Mouse (Mus musculus) hindbrain, embryonic 16.5 days (tissue): ENCODE results near the gene Fam171a2. TPM values are rescaled to one million over a fixed set of nuclear protein-coding genes. Genes with fewer than 3 reads are reported as not detected.

Source experiments
- ATAC-seq: fragments of 200-750 bp; cut with Nextera tagmentation; 2 replicates; pipeline ENCODE4 v1.8.0; 2017; ENCODE audit warnings: moderate TSS enrichment, moderate library complexity
- H3K27ac ChIP-seq: fragments of 300-500 bp; sonication (generic); 2 replicates; pipeline ENCODE4 v1.5.1; 2014; ENCODE audit warnings: low read depth, mild to moderate bottlenecking, control low read depth, low read length, moderate library complexity
- H3K27me3 ChIP-seq: fragments of 300-500 bp; sonication (generic); replicated peaks from 2 replicates; pipeline ENCODE4 v1.6.1; 2014; ENCODE audit warnings: low read length; ENCODE audit not compliant: control insufficient read depth, insufficient read depth
- H3K36me3 ChIP-seq: fragments of 300-500 bp; sonication (generic); 2 replicates; pipeline ENCODE4 v1.6.1; 2014; ENCODE audit warnings: mild to moderate bottlenecking, low read length, moderate library complexity, mixed read lengths; ENCODE audit not compliant: control insufficient read depth, insufficient read depth
- H3K4me1 ChIP-seq: fragments of 300-500 bp; sonication (generic); 2 replicates; pipeline ENCODE4 v1.6.1; 2014; ENCODE audit warnings: low read depth, low read length; ENCODE audit not compliant: control insufficient read depth, insufficient read depth
- H3K4me2 ChIP-seq: fragments of 300-500 bp; sonication (generic); 2 replicates; pipeline ENCODE4 v1.6.1; 2014; ENCODE audit warnings: mild to moderate bottlenecking, low read length, control low read depth, moderate library complexity
- H3K4me3 ChIP-seq: fragments of 300-500 bp; sonication (generic); 2 replicates; pipeline ENCODE4 v1.5.1; 2014; ENCODE audit warnings: mild to moderate bottlenecking, low read length, control low read depth, moderate library complexity
- H3K9ac ChIP-seq: fragments of 300-500 bp; sonication (generic); 2 replicates; pipeline ENCODE4 v1.6.1; 2014; ENCODE audit warnings: low read depth, mild to moderate bottlenecking, control low read depth, low read length, moderate library complexity
- H3K9me3 ChIP-seq: fragments of 300-500 bp; sonication (generic); 2 replicates; pipeline ENCODE4 v1.6.1; 2014; ENCODE audit warnings: mild to moderate bottlenecking, low read length, moderate library complexity; ENCODE audit not compliant: control insufficient read depth
- WGBS: fragments of 180-500 bp; shearing (Covaris S2); extraction: QIAGEN DNeasy Blood & Tissue Kit; methylation state at CpG from one replicate; pipeline ENCODE4 v1.1.7; 2014; 5-methylcytosine and 5-hydroxymethylcytosine counted together
- polyA plus RNA-seq: library from polyadenylated mRNA; unstranded; fragments of >200 nt; fragmentation: Nextera tagmentation; extraction: Ambion mirVana; gene quantifications from 2 replicates; pipeline ENCODE4 v1.2.1, GENCODE M21; 2015

Gene Fam171a2
- polyA plus RNA-seq, 1 experiment from 2014 or later = 17.8 TPM

GRCm38 (mm10) chr11:102481779-102482178 is 34.3 kb upstream of the Fam171a2 start:
- Histone ChIP-seq H3K9me3 (no peaks in the 10 kb centered on the region), H3K4me2 (no peak overlapping the region), H3K4me3 (no peak overlapping the region), H3K36me3 (peaks cover 40% of the 10 kb centered on the region), H3K27me3 (no peaks in the 10 kb centered on the region), H3K9ac (no peak overlapping the region), H3K4me1 (no peaks in the 10 kb centered on the region), H3K27ac (no peak overlapping the region)
- WGBS = 92% methylated on average over 10 of the region's 10 CpGs
- ATAC-seq = no peak

GRCm38 (mm10) chr11:102480897-102481296 is 33.4 kb upstream of the Fam171a2 start:
- Histone ChIP-seq H3K36me3 (peaks cover 33% of the 10 kb centered on the region), H3K27ac (no peak overlapping the region), H3K4me2 (no peak overlapping the region), H3K4me3 (no peak overlapping the region), H3K27me3 (no peaks in the 10 kb centered on the region), H3K9ac (no peak overlapping the region), H3K4me1 (no peaks in the 10 kb centered on the region), H3K9me3 (no peaks in the 10 kb centered on the region)
- ATAC-seq = no peak
- 86% methylated on average over 4 of the region's 4 CpGs for WGBS

- no peak for ATAC-seq
- peaks cover 33% of the 10 kb centered on the region for H3K36me3 ChIP-seq
Measured at GRCm38 (mm10) chr11:102480111-102480510, 32.6 kb upstream of the Fam171a2 start.

GRCm38 (mm10) chr11:102479581-102479980 is 32.1 kb upstream of the Fam171a2 start:
- ATAC-seq = no peak
- 96% methylated on average over 23 of the region's 23 CpGs for WGBS
- Histone ChIP-seq H3K4me3 (no peak overlapping the region), H3K9me3 (no peaks in the 10 kb centered on the region), H3K36me3 (peaks cover 31% of the 10 kb centered on the region), H3K27ac (no peak overlapping the region), H3K9ac (no peak overlapping the region), H3K27me3 (no peaks in the 10 kb centered on the region), H3K4me2 (no peak overlapping the region), H3K4me1 (no peaks in the 10 kb centered on the region)

More at GRCm38 (mm10) chr11:102480111-102480510, 32.6 kb upstream of the Fam171a2 start:
- Histone ChIP-seq H3K9ac (no peak overlapping the region), H3K4me2 (no peak overlapping the region), H3K9me3 (no peaks in the 10 kb centered on the region), H3K27me3 (no peaks in the 10 kb centered on the region), H3K4me3 (no peak overlapping the region), H3K4me1 (no peaks in the 10 kb centered on the region), H3K27ac (no peak overlapping the region)
- WGBS = 94% methylated on average over 15 of the region's 15 CpGs

GRCm38 (mm10) chr11:102478671-102479070 is 31.2 kb upstream of the Fam171a2 start:
- WGBS = 80% methylated on average over 3 of the region's 3 CpGs
- Histone ChIP-seq H3K27ac (no peak overlapping the region), H3K27me3 (no peaks in the 10 kb centered on the region), H3K4me3 (no peak overlapping the region), H3K9me3 (no peaks in the 10 kb centered on the region), H3K9ac (no peak overlapping the region), H3K36me3 (peaks cover 30% of the 10 kb centered on the region), H3K4me2 (no peak overlapping the region), H3K4me1 (no peaks in the 10 kb centered on the region)
- no peak for ATAC-seq

- H3K9ac ChIP-seq = no peak overlapping the region
- WGBS = 96% methylated on average over 3 of the region's 3 CpGs
- H3K27me3 ChIP-seq = no peaks in the 10 kb centered on the region
- H3K4me2 ChIP-seq = no peak overlapping the region
- H3K27ac ChIP-seq = no peak overlapping the region
- no peaks in the 10 kb centered on the region for H3K9me3 ChIP-seq
- no peak for ATAC-seq
- H3K36me3 ChIP-seq = peaks cover 13% of the 10 kb centered on the region
- H3K4me3 ChIP-seq = no peak overlapping the region
- no peaks in the 10 kb centered on the region for H3K4me1 ChIP-seq
Measured at GRCm38 (mm10) chr11:102475027-102475426, 27.5 kb upstream of the Fam171a2 start.

- H3K27me3 ChIP-seq = no peaks in the 10 kb centered on the region
- no peaks in the 10 kb centered on the region for H3K9me3 ChIP-seq
- no peak within 1 kb of the TSS for H3K27ac ChIP-seq
- no peaks in the 10 kb centered on the region for H3K36me3 ChIP-seq
- 57% methylated on average over 11 of the region's 11 CpGs for WGBS
- peaks cover 14% of the 10 kb centered on the region for H3K4me1 ChIP-seq
- H3K4me2 ChIP-seq = no peak within 1 kb of the TSS
- no peak within 1 kb of the TSS for H3K4me3 ChIP-seq
- no peak for ATAC-seq
- H3K9ac ChIP-seq = no peak within 1 kb of the TSS
Measured at GRCm38 (mm10) chr11:102469648-102470357, 22.3 kb upstream of the Fam171a2 start, which contains the start of gene Itga2b. Gene Itga2b, minus strand, starts transcription at chr11:102470122.

- Histone ChIP-seq H3K4me2 (peak overlapping the region; percentile 99), H3K9me3 (no peaks in the 10 kb centered on the region), H3K36me3 (no peaks in the 10 kb centered on the region), H3K4me3 (peak overlapping the region; percentile 49), H3K4me1 (peaks cover 14% of the 10 kb centered on the region), H3K9ac (peak overlapping the region; percentile 69), H3K27me3 (no peaks in the 10 kb centered on the region), H3K27ac (peak overlapping the region; percentile 53; the same call in 1 of the 2 replicates)
- WGBS = under 1% methylated on average over 37 of the region's 37 CpGs
- peak; percentile 93 for ATAC-seq
Measured at GRCm38 (mm10) chr11:102467041-102467631, 19.7 kb upstream of the Fam171a2 start.

GRCm38 (mm10) chr11:102465713-102466436 is 18.4 kb upstream of the Fam171a2 start:
- WGBS = 8% methylated on average over 26 of the region's 26 CpGs
- ATAC-seq = peak; percentile 29; the same call in 1 of the 2 replicates

More at GRCm38 (mm10) chr11:102465713-102466436, 18.4 kb upstream of the Fam171a2 start:
- no peaks in the 10 kb centered on the region for H3K36me3 ChIP-seq
- 0 out of 2 replicates have a peak overlapping the region, but pooled peaks have one; percentile 0 for H3K9ac ChIP-seq
- no peaks in the 10 kb centered on the region for H3K27me3 ChIP-seq
- H3K4me2 ChIP-seq = peak overlapping the region; percentile 13; the same call in 1 of the 2 replicates
- 0 out of 2 replicates have a peak overlapping the region, but pooled peaks have one; percentile 25 for H3K27ac ChIP-seq
- no peaks in the 10 kb centered on the region for H3K9me3 ChIP-seq
- peaks cover 14% of the 10 kb centered on the region for H3K4me1 ChIP-seq
- H3K4me3 ChIP-seq = no peak overlapping the region
